Mouse (Mus musculus): ENCODE measurements at regions not wholly inside any gene's neighbourhood (a gene's known extent, or its start where the extent isn't known, plus 50 kb on each side); places are given as distances from the start of the nearest gene placed in this dataset.

GRCm38 (mm10) chr6:116998948-116999682 lies 169.2 kb upstream of the Cxcl12 start:
- TF ChIP-seq CTCF (IDR thresholded peaks at IDR 0.05; ENCODE audit: insufficient read depth, low read depth, low read length) (no peak), POLR2A (IDR thresholded peaks at IDR 0.05; ENCODE audit: insufficient read depth, low read depth, low read length) (no peak)

All from olfactory bulb, adult 2 months (tissue).